ENCODE assay signal across 8 mouse cellular contexts in genomic region chr17:56162231-56162774, GRCm38 (mm10). TPM values are rescaled to one million over a fixed set of nuclear protein-coding genes. Genes with fewer than 3 reads are reported as not detected.
DNase-seq lines count a peak whose midpoint lies in the region; ATAC-seq lines count a peak whose summit lies in the region.

Gene Tnfaip8l1, plus strand, starts transcription at chr17:56162477.

- WGBS in intestine, embryonic 14.5 days, result 1% methylated on average over 30 of the region's 30 CpGs

- H3K4me1 ChIP-seq in intestine, embryonic 14.5 days (replicated peaks; ENCODE audit: control insufficient read depth, insufficient read depth, low read length), result peaks cover 13% of the 10 kb centered on the region

- H3K4me3 ChIP-seq in intestine, embryonic 14.5 days (ENCODE audit: low read depth, low read length), result peak within 1 kb of the TSS; percentile 46

- no peaks in the 10 kb centered on the region for H3K36me3 ChIP-seq in intestine, embryonic 14.5 days (ENCODE audit: control insufficient read depth, insufficient read depth, low read length)

- DNase-seq in adrenal gland, adult 18-20 months (ENCODE audit: low spot score in 2 of 2), result peak; percentile 89 to 92
- peak; percentile 95 for DNase-seq in embryo, embryonic 11 days
- peak; percentile 93 for DNase-seq in gastrocnemius, postnatal 25 days
- peak; percentile 94 for DNase-seq in intestine, embryonic 14.5 days (ENCODE audit: low spot score)
- peak; percentile 96 to 97 for DNase-seq in left cerebral cortex, postnatal 14 days (ENCODE audit: low spot score in 2 of 2)
- DNase-seq in mesoderm, embryonic 11.5 days (ENCODE audit: low read depth, low spot score), result peak; percentile 94
- peak; percentile 95 to 96 for DNase-seq in right cerebral cortex, postnatal 36 days (ENCODE audit: low spot score in 2 of 2)
- DNase-seq in yolk sac, embryonic 10.5 days (ENCODE audit: low spot score), result peak; percentile 93

- no peak within 1 kb of the TSS for H3K27ac ChIP-seq in intestine, embryonic 14.5 days (ENCODE audit: low read depth)

- intact Hi-C loops in left cerebral cortex, postnatal 14 days (cut with DNase I), result no loop called here

- H3K9ac ChIP-seq in intestine, embryonic 14.5 days (ENCODE audit: low read length), result peak within 1 kb of the TSS; percentile 42

- H3K9me3 ChIP-seq in intestine, embryonic 14.5 days (ENCODE audit: control insufficient read depth, low read length), result no peaks in the 10 kb centered on the region

- peaks cover 7% of the 10 kb centered on the region; the same call in 1 of the 2 replicates for H3K27me3 ChIP-seq in intestine, embryonic 14.5 days (replicated peaks; ENCODE audit: control insufficient read depth, insufficient read depth, low read length)

- ATAC-seq in intestine, embryonic 14.5 days (replicated peaks; ENCODE audit: low FRiP score, low TSS enrichment, low read depth), result peak; percentile 97

- H3K4me2 ChIP-seq in intestine, embryonic 14.5 days (ENCODE audit: low read length), result peak within 1 kb of the TSS; percentile 69

RNA-seq across cellular contexts. Expression of gene Tnfaip8l1, which starts in this region (rescaled TPM):
- 1 to 10 TPM; 1.9 to 2.5 TPM for total RNA-seq in adrenal gland, adult 18-20 months (2021)
- total RNA-seq in gastrocnemius, postnatal 25 days (2021), result under 1 TPM; 0.64 to 0.78 TPM
- 11.3 and 14.0 TPM in 2 replicates for polyA plus RNA-seq in intestine, embryonic 14.5 days (2014; fragmentation: Nextera tagmentation; extraction: Ambion mirVana)
- total RNA-seq in left cerebral cortex, postnatal 14 days (2021), result 1 to 10 TPM; 8.3 to 9.8 TPM

Comparison
In these comparisons a context has a peak if more than half of its experiments do, and no peak if none do; other contexts are left out.
1. Peak in DNase-seq in gastrocnemius, postnatal 25 days; RNA of the gene not detected or under 1 TPM.